Mouse (Mus musculus): ENCODE results near the gene Coq8a. TPM values are rescaled to one million over a fixed set of nuclear protein-coding genes. Genes with fewer than 3 reads are reported as not detected.

The Coq8a gene
- total RNA-seq (2023), result 100 to 1,000 TPM; 115 to 119 TPM

DNA sequence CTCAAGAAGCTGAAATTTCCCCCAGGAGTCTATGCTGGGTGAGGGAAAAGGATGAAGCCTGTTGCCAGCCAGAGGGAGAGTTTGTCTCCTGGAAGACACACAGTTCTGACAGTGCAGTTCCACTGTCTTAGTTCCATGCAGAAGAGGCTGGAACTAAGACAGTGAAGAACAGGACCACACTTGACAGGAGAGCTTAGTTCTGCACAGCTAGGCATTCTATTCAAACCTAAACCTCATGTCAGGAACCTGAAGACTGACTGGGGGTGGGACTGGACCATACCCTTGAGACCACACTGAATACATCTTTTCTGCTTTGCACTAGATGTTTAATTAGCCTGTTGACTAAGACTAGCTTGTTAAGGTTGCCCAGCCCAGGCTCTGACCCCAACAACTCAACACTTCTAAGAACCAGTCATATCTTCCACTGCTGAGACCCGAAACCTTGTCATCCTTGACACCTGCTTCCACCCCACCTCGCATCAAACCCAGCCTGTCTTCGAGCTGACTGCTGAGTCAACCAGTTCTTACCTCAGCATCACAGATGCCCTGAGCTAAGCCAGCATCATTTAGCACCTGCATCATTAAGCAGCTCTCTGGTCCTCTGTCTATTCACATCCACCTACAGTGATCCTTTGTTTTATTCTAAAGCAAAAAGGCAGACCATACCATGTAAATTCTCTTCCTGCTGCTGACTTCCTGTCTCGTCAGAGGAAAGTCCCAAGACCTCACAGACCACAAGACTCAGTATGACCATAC, at the start of gene Coq8a:
Coq8a (minus strand) TSS at position 644 of the 756 bp plus-strand sequence.

Other genes starting within 250 kb of the Coq8a start
- gene Cdc42bpa, start 239.1 kb downstream of the Coq8a start, total RNA-seq (2023), result 1 to 10 TPM in 1 of 2 experiments, under 1 TPM in 1; 0.42 to 2.1 TPM
- gene Psen2, start 63.8 kb upstream of the Coq8a start, total RNA-seq (2023), result 10 to 100 TPM; 87.7 to 94.7 TPM
- 100 to 1,000 TPM; 122 to 125 TPM for gene Itpkb, start 130.9 kb upstream of the Coq8a start, total RNA-seq (2023)

Measured in B cell, adult 67 days (primary cell).